Mouse (Mus musculus) embryonic facial prominence, embryonic 13.5 days (tissue): ENCODE data around the gene Borcs7. TPM values are rescaled to one million over a fixed set of nuclear protein-coding genes. Genes with fewer than 3 reads are reported as not detected.

Experiments
- ATAC-seq: fragments of 200-750 bp; cut with Nextera tagmentation; 2 replicates; pipeline ENCODE4 v1.8.0; 2017; ENCODE audit warnings: low read depth; ENCODE audit not compliant: insufficient number of reproducible peaks, insufficient read depth, low FRiP score, low TSS enrichment
- H3K27ac ChIP-seq: fragments of 300-500 bp; sonication (generic); 2 replicates; pipeline ENCODE4 v1.5.1; 2015; ENCODE audit warnings: moderate library complexity, mild to moderate bottlenecking, inconsistent platforms
- H3K27me3 ChIP-seq: fragments of 300-500 bp; sonication (generic); 2 replicates; pipeline ENCODE4 v1.6.1; 2015; ENCODE audit warnings: mild to moderate bottlenecking, inconsistent platforms
- H3K36me3 ChIP-seq: fragments of 300-500 bp; sonication (generic); 2 replicates; pipeline ENCODE4 v1.6.1; 2015; ENCODE audit warnings: mild to moderate bottlenecking, inconsistent platforms
- H3K4me1 ChIP-seq: fragments of 300-500 bp; sonication (generic); 2 replicates; pipeline ENCODE4 v1.6.1; 2015; ENCODE audit warnings: inconsistent platforms
- H3K4me2 ChIP-seq: fragments of 300-500 bp; sonication (generic); 2 replicates; pipeline ENCODE4 v1.6.1; 2015; ENCODE audit warnings: moderate library complexity, mild to moderate bottlenecking, inconsistent platforms
- H3K4me3 ChIP-seq: fragments of 300-500 bp; sonication (generic); 2 replicates; pipeline ENCODE4 v1.5.1; 2015; ENCODE audit warnings: mild to moderate bottlenecking, inconsistent platforms
- H3K9ac ChIP-seq: fragments of 300-500 bp; sonication (generic); 2 replicates; pipeline ENCODE4 v1.6.1; 2015; ENCODE audit warnings: mild to moderate bottlenecking, inconsistent platforms
- H3K9me3 ChIP-seq: fragments of 300-500 bp; sonication (generic); 2 replicates; pipeline ENCODE4 v1.6.1; 2016; ENCODE audit warnings: inconsistent platforms
- WGBS: fragments of 180-500 bp; shearing (Covaris S2); methylation state at CpG from one replicate; pipeline ENCODE4 v1.1.7; 2015; ENCODE audit warnings: mixed read lengths; 5-methylcytosine and 5-hydroxymethylcytosine counted together
- polyA plus RNA-seq: library from polyadenylated mRNA; unstranded; fragments of >200 nt; fragmentation: Nextera tagmentation; extraction: Ambion mirVana; gene quantifications from 2 replicates; pipeline ENCODE4 v1.2.1, GENCODE M21; 2015

Borcs7 gene
- polyA plus RNA-seq, 1 experiment from 2014 or later: 17.4 TPM

DNA sequence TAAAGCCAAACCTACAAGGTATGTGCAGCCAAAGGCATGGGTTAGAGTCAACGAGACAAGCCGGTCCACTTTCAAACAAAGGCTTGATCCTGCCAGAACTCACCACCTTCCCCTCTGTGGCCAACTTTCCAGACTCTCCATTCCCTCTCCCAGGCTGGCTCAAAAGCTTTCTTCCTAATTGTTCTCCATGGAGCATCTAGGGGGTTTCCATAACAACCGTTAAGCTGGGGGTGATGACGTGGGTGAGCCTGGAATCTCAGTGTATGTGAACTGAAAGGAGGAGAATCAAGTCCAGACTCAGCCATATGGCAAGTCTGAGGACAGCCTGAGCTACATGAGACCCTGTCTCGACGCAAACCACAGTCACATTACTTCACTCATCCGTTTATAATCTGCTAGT, 24.2 kb upstream of the Borcs7 start:
- no peak overlapping the region for H3K4me3 ChIP-seq
- H3K9me3 ChIP-seq: no peaks in the 10 kb centered on the region
- ATAC-seq: no peak
- WGBS: 45% methylated on average over 7 of the region's 7 CpGs
- H3K4me1 ChIP-seq: peaks cover 20% of the 10 kb centered on the region
- no peak overlapping the region for H3K4me2 ChIP-seq
- no peak overlapping the region for H3K9ac ChIP-seq
- H3K27ac ChIP-seq: no peak overlapping the region
- no peaks in the 10 kb centered on the region for H3K36me3 ChIP-seq
- H3K27me3 ChIP-seq: no peaks in the 10 kb centered on the region

DNA sequence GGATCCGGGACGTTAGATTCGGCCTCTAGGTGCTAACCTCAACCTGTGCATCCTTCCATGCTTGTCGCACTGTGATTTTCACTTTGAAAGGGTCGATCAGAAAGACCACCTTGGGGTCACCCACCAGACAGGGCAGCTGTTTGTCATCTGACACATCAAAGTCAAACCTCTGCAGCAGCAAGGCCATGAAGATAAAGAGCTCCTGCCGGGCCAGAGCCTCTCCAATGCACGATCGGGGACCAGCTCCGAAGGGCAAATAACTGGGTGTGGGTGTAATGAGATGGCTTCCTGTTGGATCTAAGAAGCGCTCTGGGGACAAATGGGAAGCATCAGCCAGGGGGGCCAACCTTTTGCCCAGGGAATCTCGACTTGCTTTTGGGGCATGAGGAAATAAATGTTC, 22.4 kb upstream of the Borcs7 start:
- Histone ChIP-seq H3K27me3 (peaks cover 4% of the 10 kb centered on the region; the same call in 1 of the 2 replicates), H3K36me3 (no peaks in the 10 kb centered on the region), H3K4me1 (peaks cover 14% of the 10 kb centered on the region), H3K27ac (no peak overlapping the region), H3K9ac (no peak overlapping the region), H3K4me2 (no peak overlapping the region), H3K9me3 (no peaks in the 10 kb centered on the region), H3K4me3 (no peak overlapping the region)
- 72% methylated on average over 11 of the region's 11 CpGs for WGBS
- ATAC-seq: no peak

DNA sequence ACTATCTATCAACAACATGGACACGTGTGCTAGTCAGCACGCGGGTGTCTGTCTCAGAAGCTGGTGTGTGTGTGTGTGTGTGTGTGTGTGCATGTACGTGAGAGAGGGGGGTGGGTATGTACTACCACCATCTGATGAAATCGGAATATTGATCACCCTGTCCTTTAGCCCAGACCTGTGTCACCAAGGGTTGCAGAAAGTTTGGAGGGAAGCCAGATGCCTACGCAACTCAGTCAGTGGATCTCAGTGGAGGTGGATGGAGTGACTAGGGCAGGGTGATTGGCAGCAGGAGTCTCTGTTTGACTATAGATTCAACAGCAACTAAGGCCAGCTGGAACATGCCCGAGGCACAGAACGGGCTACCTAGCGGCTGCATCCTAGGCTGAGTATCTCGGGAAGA, 21.4 kb upstream of the Borcs7 start:
- no peaks in the 10 kb centered on the region for H3K36me3 ChIP-seq
- WGBS: 78% methylated on average over 10 of the region's 10 CpGs
- H3K27ac ChIP-seq: no peak overlapping the region
- H3K27me3 ChIP-seq: peaks cover 4% of the 10 kb centered on the region; the same call in 1 of the 2 replicates
- no peak overlapping the region for H3K9ac ChIP-seq
- ATAC-seq: no peak
- H3K9me3 ChIP-seq: no peaks in the 10 kb centered on the region
- no peak overlapping the region for H3K4me2 ChIP-seq
- no peak overlapping the region for H3K4me3 ChIP-seq
- peaks cover 11% of the 10 kb centered on the region for H3K4me1 ChIP-seq

DNA sequence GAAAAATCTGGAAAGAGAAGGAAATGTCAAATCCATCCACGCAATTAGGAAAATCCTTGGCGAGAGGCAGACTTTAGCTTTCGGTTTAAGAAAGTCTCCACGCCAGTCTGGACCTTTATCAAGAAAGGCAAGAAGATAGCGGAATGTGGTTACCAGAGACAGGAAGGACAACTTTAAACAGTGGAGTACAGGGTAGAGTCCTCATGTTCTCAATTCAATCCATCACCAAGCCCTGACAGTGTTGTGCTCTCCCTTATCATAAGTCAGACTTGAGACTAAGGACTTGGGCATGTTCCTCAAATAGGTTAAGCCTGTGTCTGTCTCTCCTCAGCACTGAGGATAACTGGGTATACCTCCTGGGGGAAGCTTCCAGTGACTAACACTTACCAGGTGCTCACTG, 19.9 kb upstream of the Borcs7 start:
- Histone ChIP-seq H3K4me2 (no peak overlapping the region), H3K27me3 (peaks cover 4% of the 10 kb centered on the region; the same call in 1 of the 2 replicates), H3K27ac (no peak overlapping the region), H3K9me3 (no peaks in the 10 kb centered on the region), H3K9ac (no peak overlapping the region), H3K36me3 (no peaks in the 10 kb centered on the region), H3K4me3 (no peak overlapping the region), H3K4me1 (peaks cover 11% of the 10 kb centered on the region)
- 81% methylated on average over 5 of the region's 5 CpGs for WGBS
- ATAC-seq: no peak

DNA sequence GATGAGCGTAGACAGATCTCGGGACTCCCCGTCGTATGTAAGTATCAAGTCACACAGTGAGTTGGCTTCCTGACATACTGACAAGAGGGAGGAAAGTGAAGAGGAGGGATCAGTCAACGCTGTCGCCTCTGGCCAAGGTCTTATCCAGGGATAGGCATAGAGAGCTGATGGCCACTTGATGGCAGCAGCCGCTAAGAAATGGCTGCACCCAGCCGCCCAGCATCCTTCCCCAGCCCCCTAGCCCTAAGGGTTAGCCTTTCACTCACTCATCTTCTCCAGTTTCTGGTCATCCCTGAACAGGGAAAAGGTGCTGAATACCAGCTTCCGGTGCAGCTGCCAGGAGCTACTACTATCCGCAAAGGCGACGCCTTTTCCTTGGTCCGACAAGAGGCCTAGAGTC, 19.0 kb upstream of the Borcs7 start:
- 18% methylated on average over 13 of the region's 13 CpGs for WGBS
- Histone ChIP-seq H3K4me3 (no peak overlapping the region), H3K9ac (no peak overlapping the region), H3K4me2 (no peak overlapping the region), H3K9me3 (no peaks in the 10 kb centered on the region), H3K4me1 (peaks cover 4% of the 10 kb centered on the region; the same call in 1 of the 2 replicates), H3K36me3 (no peaks in the 10 kb centered on the region), H3K27ac (no peak overlapping the region), H3K27me3 (peaks cover 4% of the 10 kb centered on the region; the same call in 1 of the 2 replicates)
- ATAC-seq: no peak

DNA sequence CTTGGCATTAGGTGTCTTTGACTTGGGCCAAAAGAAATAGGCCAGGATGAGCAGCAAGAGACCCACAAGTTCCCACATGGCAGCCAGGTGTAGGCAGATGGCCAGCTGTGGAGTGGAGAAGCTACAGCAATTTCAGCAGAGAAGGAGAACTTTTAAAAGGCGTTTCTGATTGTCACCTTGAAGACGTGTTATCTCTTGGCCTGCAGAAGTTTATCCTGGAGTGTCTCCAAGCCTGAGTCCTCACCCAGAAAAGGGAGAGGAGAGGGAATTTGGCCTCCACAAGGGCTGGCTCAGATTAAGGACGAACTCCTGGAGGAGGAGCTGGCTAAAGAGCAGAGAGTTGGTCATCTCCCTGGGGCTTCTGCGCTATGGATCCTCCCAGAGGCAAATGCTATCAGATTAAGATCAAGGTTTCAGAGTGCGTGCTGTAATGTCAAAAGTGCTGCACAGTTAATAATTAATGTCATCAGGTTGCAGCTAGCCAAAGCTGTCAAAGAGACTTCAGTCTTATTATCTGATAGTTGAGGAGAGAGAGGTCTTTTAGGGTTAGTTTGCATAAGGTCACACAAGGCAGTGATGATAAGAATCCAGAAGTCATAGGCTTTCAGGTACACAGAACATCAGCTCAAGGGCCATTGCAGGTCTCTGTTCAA, 16.8 kb upstream of the Borcs7 start, which contains the start of gene Cyp17a1:
Gene Cyp17a1, minus strand, starts transcription at position 407 of the 653 bp plus-strand sequence.
- Histone ChIP-seq H3K9ac (no peak within 1 kb of the TSS), H3K4me2 (no peak within 1 kb of the TSS), H3K4me1 (no peaks in the 10 kb centered on the region), H3K36me3 (no peaks in the 10 kb centered on the region), H3K27ac (no peak within 1 kb of the TSS), H3K27me3 (peaks cover 4% of the 10 kb centered on the region; the same call in 1 of the 2 replicates), H3K4me3 (no peak within 1 kb of the TSS), H3K9me3 (no peaks in the 10 kb centered on the region)
- 54% methylated on average over 5 of the region's 5 CpGs for WGBS
- ATAC-seq: no peak

DNA sequence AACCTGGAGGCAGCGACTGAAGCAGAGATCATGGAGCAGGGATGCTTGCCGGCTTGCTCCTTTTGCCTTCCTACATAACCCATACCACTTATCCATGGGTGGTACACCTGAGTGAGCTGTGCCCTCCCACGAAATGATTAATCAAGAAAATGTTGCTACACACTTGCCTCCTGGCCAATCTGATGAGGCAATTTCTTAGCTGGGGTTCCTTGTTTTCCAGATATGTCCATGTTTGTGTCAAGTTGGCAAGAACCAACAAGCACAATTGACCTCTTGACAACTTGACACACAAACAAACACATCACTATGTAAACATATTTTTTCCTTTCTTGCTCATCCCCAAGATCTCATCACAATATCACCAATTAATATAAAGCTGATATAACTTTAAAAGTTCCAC, 14.1 kb upstream of the Borcs7 start:
- H3K27ac ChIP-seq: no peak overlapping the region
- WGBS: 77% methylated on average over 3 of the region's 3 CpGs
- no peak overlapping the region for H3K4me2 ChIP-seq
- H3K4me1 ChIP-seq: no peaks in the 10 kb centered on the region
- no peaks in the 10 kb centered on the region for H3K36me3 ChIP-seq
- ATAC-seq: no peak
- H3K4me3 ChIP-seq: no peak overlapping the region
- no peaks in the 10 kb centered on the region for H3K9me3 ChIP-seq
- H3K9ac ChIP-seq: no peak overlapping the region
- peaks cover 4% of the 10 kb centered on the region; the same call in 1 of the 2 replicates for H3K27me3 ChIP-seq

DNA sequence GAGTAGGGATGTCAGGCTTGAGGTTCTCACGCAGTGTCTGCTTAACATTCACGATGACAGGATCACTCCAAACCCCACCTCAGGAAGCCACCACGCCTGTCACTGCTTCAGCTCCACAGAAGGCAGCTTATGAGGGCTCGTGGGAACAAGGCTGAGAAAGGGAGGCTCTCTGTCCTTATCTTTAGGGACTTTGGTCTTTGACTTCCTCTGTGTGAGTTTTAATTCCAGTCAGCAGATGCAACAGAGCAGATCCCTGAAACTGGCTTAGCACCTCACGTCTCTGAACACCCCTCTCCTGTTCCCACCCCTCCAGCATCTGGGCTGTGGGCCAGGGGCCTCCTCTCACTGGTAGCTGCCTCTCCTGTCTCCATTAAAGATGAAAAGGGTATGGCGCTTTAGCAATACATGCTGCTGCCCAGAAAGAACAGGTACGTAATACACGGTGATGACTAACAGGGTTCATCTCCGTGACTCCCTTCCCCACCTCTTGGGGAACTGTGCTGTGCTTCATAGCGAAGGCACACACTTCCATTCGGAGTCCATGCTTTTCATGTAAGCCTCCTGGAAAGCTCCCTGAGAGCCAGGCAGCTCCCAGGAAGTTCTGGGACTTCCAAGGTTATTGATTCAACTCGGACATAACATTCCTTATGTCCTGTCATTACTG, 9.9 kb upstream of the Borcs7 start:
- Histone ChIP-seq H3K4me3 (no peak overlapping the region), H3K4me2 (no peak overlapping the region), H3K4me1 (no peaks in the 10 kb centered on the region), H3K9ac (no peak overlapping the region), H3K27me3 (no peaks in the 10 kb centered on the region), H3K36me3 (no peaks in the 10 kb centered on the region), H3K9me3 (no peaks in the 10 kb centered on the region), H3K27ac (no peak overlapping the region)
- no peak for ATAC-seq
- WGBS: 66% methylated on average over 12 of the region's 12 CpGs

DNA sequence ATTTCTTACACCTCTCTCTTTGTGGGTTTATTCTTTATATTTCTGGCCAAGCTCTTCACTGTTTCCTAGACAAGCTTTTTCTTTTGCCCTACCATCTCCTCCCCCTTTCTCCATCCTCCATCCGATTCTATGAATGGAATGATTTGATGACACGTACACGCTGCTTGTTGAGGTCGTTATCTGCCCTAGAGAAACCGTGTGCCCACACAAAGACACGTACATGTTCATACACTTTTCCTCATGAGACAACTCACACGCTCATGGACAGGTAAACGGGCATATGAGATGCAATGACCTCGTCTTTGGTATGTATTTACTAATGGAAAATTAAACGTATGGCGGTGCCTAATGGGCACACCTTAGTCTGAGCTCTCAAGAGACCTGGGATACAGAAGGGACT, 681 bp downstream of the Borcs7 start:
- WGBS: 77% methylated on average over 11 of the region's 11 CpGs
- ATAC-seq: no peak
- Histone ChIP-seq H3K4me1 (peaks cover 7% of the 10 kb centered on the region), H3K4me2 (peak overlapping the region; percentile 66), H3K36me3 (peaks cover 4% of the 10 kb centered on the region; the same call in 1 of the 2 replicates), H3K27ac (0 out of 2 replicates have a peak overlapping the region, but pooled peaks have one; percentile 72), H3K4me3 (peak overlapping the region; percentile 67), H3K9me3 (no peaks in the 10 kb centered on the region), H3K9ac (peak overlapping the region; percentile 88), H3K27me3 (no peaks in the 10 kb centered on the region)

DNA sequence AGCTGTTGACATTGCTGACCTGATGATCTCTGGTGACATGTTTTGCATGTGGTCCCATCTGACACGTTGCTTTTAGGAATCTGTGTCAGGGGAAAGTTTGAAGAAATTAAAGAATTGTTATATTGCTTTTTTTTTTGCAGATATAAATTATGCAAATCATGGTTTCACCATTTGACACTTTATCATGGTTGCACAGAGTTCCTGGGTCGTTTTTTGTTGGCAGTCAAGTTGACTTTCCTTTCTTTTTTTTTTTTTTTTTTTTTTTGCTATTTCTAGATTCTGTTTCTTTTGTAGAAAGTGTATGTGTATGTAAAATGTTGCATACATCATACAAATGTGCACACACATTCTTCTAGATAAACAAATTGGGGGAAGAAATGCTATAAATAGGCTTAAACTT, 1.4 kb downstream of the Borcs7 start:
- H3K9ac ChIP-seq: no peak overlapping the region
- H3K4me1 ChIP-seq: peaks cover 7% of the 10 kb centered on the region
- no peak overlapping the region for H3K4me3 ChIP-seq
- no peak overlapping the region for H3K4me2 ChIP-seq
- H3K9me3 ChIP-seq: no peaks in the 10 kb centered on the region
- no peak for ATAC-seq
- WGBS: 77% methylated on average over 2 of the region's 2 CpGs
- H3K36me3 ChIP-seq: peaks cover 8% of the 10 kb centered on the region
- H3K27ac ChIP-seq: no peak overlapping the region
- no peaks in the 10 kb centered on the region for H3K27me3 ChIP-seq

DNA sequence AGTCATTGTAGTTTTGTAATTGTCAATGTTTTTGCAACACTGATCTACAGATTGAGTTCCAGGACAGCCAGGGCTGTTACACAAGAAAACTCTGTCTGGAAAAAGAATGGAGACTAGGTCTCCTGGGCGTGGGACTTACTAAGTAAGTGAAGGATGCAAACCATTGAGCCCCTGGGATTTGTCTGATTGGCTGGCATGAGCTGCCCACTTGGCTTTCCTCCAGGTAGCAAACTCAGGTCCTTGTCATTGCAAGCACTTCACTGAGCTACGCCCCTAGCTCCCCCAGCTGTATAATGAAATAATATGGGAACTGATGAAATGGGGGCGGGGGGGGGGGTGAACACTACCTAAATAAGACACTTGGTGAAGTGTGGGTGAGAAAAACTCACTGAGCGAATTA, 3.4 kb downstream of the Borcs7 start:
- no peak overlapping the region for H3K9ac ChIP-seq
- WGBS: 83% methylated on average over 4 of the region's 4 CpGs
- H3K36me3 ChIP-seq: peaks cover 13% of the 10 kb centered on the region
- H3K27ac ChIP-seq: no peak overlapping the region
- no peaks in the 10 kb centered on the region for H3K27me3 ChIP-seq
- no peaks in the 10 kb centered on the region for H3K9me3 ChIP-seq
- no peak overlapping the region for H3K4me2 ChIP-seq
- no peak for ATAC-seq
- H3K4me3 ChIP-seq: no peak overlapping the region
- peaks cover 9% of the 10 kb centered on the region for H3K4me1 ChIP-seq

DNA sequence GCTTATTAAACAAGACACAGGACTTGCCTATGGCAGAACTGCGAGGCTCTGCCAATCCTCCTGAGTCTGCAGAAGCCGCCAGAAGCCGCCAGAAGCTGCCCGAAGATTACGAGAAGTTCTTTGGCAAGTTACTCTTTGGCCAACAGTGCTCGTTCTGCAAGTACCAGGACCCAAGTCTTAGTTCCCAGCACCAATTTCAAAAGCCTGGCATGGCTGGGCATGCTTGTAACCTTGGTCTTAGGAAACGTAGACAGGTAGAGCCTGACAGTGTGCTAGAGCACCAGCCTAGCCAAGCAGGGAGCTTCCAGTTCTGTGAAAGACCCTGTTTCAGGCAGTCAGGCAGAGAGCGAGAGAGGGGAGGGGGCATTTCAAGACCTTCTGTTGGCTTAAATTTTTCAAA, 6.8 kb downstream of the Borcs7 start:
- H3K4me1 ChIP-seq: 0 out of 2 replicates have a peak, but pooled peaks cover 3% of the 10 kb centered on the region
- H3K4me2 ChIP-seq: no peak overlapping the region
- H3K4me3 ChIP-seq: no peak overlapping the region
- no peak for ATAC-seq
- WGBS: 92% methylated on average over 8 of the region's 8 CpGs
- H3K27ac ChIP-seq: no peak overlapping the region
- H3K9me3 ChIP-seq: no peaks in the 10 kb centered on the region
- peaks cover 21% of the 10 kb centered on the region for H3K36me3 ChIP-seq
- H3K27me3 ChIP-seq: no peaks in the 10 kb centered on the region
- no peak overlapping the region for H3K9ac ChIP-seq
